In genomic region chr12:73889571-73889970, GRCm38 (mm10) we compare ENCODE assay signal across 22 mouse cellular contexts. TPM values are rescaled to one million over a fixed set of nuclear protein-coding genes. Genes with fewer than 3 reads are reported as not detected.
A peak's percentile ranks its signal among the peaks of the same experiment; 100 is the strongest.
DNase-seq lines count a peak whose midpoint lies in the region; ATAC-seq and TF ChIP-seq lines count a peak whose summit lies in the region.
"Had no signal": no experiment of that assay in that cellular context is flagged by ENCODE, and none has a peak within 500 bp of the region (broad histone marks: within the 10 kb centered on the region; RNA-seq: fewer than 3 reads in every experiment).

No protein-coding gene starts in this region.

- dilution Hi-C loops in CH12.LX (cut with MboI; ENCODE audit: extremely low pct_ligation_motif_present, extremely low pct_unique_long_range_greater_than_20kb, low sequenced_read_pairs), result no loop called here

- in situ Hi-C loops in CH12.LX (cut with MboI; ENCODE audit: low pct_ligation_motif_present, low pct_unique_long_range_greater_than_20kb, low sequenced_read_pairs), result no loop called here

- no peak overlapping the region for H3K4me2 ChIP-seq in heart, embryonic 11.5 days
- H3K4me2 ChIP-seq in CH12.LX (ENCODE audit: insufficient read depth, low read depth, poor library complexity, severe bottlenecking), result no peak overlapping the region
- H3K4me2 ChIP-seq: embryonic facial prominence, embryonic 15.5 days; heart, embryonic 13.5 days; hindbrain, embryonic 15.5 days had no signal

- no peak for ATAC-seq in heart, embryonic 11.5 days (replicated peaks; ENCODE audit: insufficient number of reproducible peaks, low FRiP score, low TSS enrichment)
- ATAC-seq in megakaryocyte, adult 5-6 weeks (ENCODE audit: poor library complexity, severe bottlenecking), result peak; percentile 64
- ATAC-seq: forebrain, embryonic 14.5 days; inflammation-experienced regulatory T-cells, adult 6 months had no signal

- no peak for TF ChIP-seq POLR2A in CH12.LX (IDR thresholded peaks at IDR 0.05; ENCODE audit: low read depth, low read length)

- H3K27me3 ChIP-seq in heart, embryonic 11.5 days (ENCODE audit: control insufficient read depth, insufficient read depth, low read length), result no peaks in the 10 kb centered on the region
- no peaks in the 10 kb centered on the region for H3K27me3 ChIP-seq in CH12.LX (replicated peaks)
- H3K27me3 ChIP-seq: embryonic facial prominence, embryonic 15.5 days; heart, embryonic 13.5 days; hindbrain, embryonic 15.5 days had no signal

- TF ChIP-seq CTCF in CH12.LX (conservative IDR thresholded peaks at IDR 0.05 in 1 of 2, IDR thresholded peaks at IDR 0.05 in 1 of 2; ENCODE audit: low read depth in 2 of 2, low read length in 2 of 2), result no peak

- peak; percentile 53 for DNase-seq in heart, adult 11 months
- DNase-seq in spleen, postnatal 36 days (ENCODE audit: low spot score in 2 of 2), result peak; percentile 73 to 76
- DNase-seq in spleen, postnatal 4 days (ENCODE audit: low spot score in 2 of 2), result no peak
- DNase-seq in CH12.LX (ENCODE audit: extremely low read depth), result no peak
- no peak for DNase-seq in right cerebral cortex, postnatal 14 days
- DNase-seq: cerebellum, adult 11 months; cerebellum, adult 8-10 months; embryo, embryonic 11 days; gastrocnemius, postnatal 36 days; heart, postnatal 36 days had no signal

- no peak overlapping the region for H3K9ac ChIP-seq in heart, embryonic 11.5 days (ENCODE audit: low read depth, low read length)
- H3K9ac ChIP-seq in CH12.LX (ENCODE audit: insufficient read depth, low read depth), result no peak overlapping the region
- H3K9ac ChIP-seq: embryonic facial prominence, embryonic 15.5 days; heart, embryonic 13.5 days; hindbrain, embryonic 15.5 days had no signal

- no peaks in the 10 kb centered on the region for H3K79me2 ChIP-seq in CH12.LX (replicated peaks; ENCODE audit: control insufficient read depth, extremely low read depth, insufficient read depth, poor library complexity, severe bottlenecking)

- WGBS in heart, embryonic 11.5 days (ENCODE audit: insufficient replicate concordance), result 48% methylated on average over 1 of the region's 1 CpGs

- no peaks in the 10 kb centered on the region for H3K9me3 ChIP-seq in heart, embryonic 11.5 days (replicated peaks; ENCODE audit: control insufficient read depth, low read length)
- H3K9me3 ChIP-seq in CH12.LX (replicated peaks; ENCODE audit: low read length), result no peaks in the 10 kb centered on the region
- H3K9me3 ChIP-seq: embryonic facial prominence, embryonic 15.5 days; forebrain, embryonic 10.5 days; heart, embryonic 13.5 days; hindbrain, embryonic 15.5 days had no signal

- H3K4me1 ChIP-seq in heart, embryonic 11.5 days (ENCODE audit: control insufficient read depth, insufficient read depth, low read length), result peaks cover 5% of the 10 kb centered on the region; the same call in 1 of the 2 replicates
- peaks cover 5 to 16% of the 10 kb centered on the region in 2 experiments for H3K4me1 ChIP-seq in CH12.LX (ENCODE audit: control insufficient read depth in 1 of 2, insufficient read depth in 2 of 2)
- H3K4me1 ChIP-seq: embryonic facial prominence, embryonic 15.5 days had no signal

- H3K27ac ChIP-seq in heart, embryonic 11.5 days (ENCODE audit: low read depth, low read length), result no peak overlapping the region
- no peak overlapping the region for H3K27ac ChIP-seq in CH12.LX (ENCODE audit: insufficient read depth, low read depth)
- H3K27ac ChIP-seq: embryonic facial prominence, embryonic 15.5 days; forebrain, embryonic 10.5 days; heart, embryonic 13.5 days; hindbrain, embryonic 15.5 days had no signal

- H3K4me3 ChIP-seq in heart, embryonic 11.5 days (ENCODE audit: low read depth, low read length), result no peak overlapping the region
- no peak overlapping the region for H3K4me3 ChIP-seq in CH12.LX (replicated peaks in 1 of 3; ENCODE audit: low read depth in 2 of 3, low read length in 2 of 3, poor library complexity in 1 of 3)
- H3K4me3 ChIP-seq: embryonic facial prominence, embryonic 15.5 days; erythroblast, embryonic 14.5 days; forebrain, embryonic 10.5 days; heart, embryonic 13.5 days; hindbrain, embryonic 15.5 days had no signal

- no peak for TF ChIP-seq EP300 in CH12.LX (IDR thresholded peaks at IDR 0.05; ENCODE audit: low read length)

- no peak for TF ChIP-seq RAD21 in CH12.LX (IDR thresholded peaks at IDR 0.05; ENCODE audit: low read depth, low read length)

- H3K36me3 ChIP-seq in heart, embryonic 11.5 days (ENCODE audit: control insufficient read depth, insufficient read depth, low read length), result no peaks in the 10 kb centered on the region
- H3K36me3 ChIP-seq in CH12.LX (replicated peaks in 1 of 2; ENCODE audit: control insufficient read depth in 1 of 2, insufficient read depth in 1 of 2, low read length in 1 of 2), result no peaks in the 10 kb centered on the region
- H3K36me3 ChIP-seq: embryonic facial prominence, embryonic 15.5 days; forebrain, embryonic 10.5 days; heart, embryonic 13.5 days; hindbrain, embryonic 15.5 days had no signal

TF ChIP-seq in CH12.LX, 34 proteins besides CTCF, POLR2A, EP300 and RAD21:
- TF ChIP-seq NRF1 (IDR thresholded peaks at IDR 0.05; ENCODE audit: low read depth, low read length) (no peak), ZNF384 (IDR thresholded peaks at IDR 0.05; ENCODE audit: low read depth, low read length) (0 out of 2 replicates have a peak, but pooled peaks have one; percentile 4)

RNA-seq across cellular contexts. Expression of gene Hif1a, which starts 11.6 kb away (rescaled TPM):
- 182 and 206 TPM in 2 replicates for polyA plus RNA-seq in heart, embryonic 11.5 days (2014; fragmentation: Nextera tagmentation; extraction: Ambion mirVana)
- 18.8 and 21.9 TPM in 2 replicates for total RNA-seq in CH12.LX (2012; rRNA removed)
- 50.1 and 52.4 TPM in 2 replicates for total RNA-seq in CH12.LX (2014; rRNA removed)
- 26.2 and 30.3 TPM in 2 replicates for polyA plus RNA-seq in CH12.LX (2012; ENCODE audit: insufficient read length, low read depth)
- total RNA-seq in megakaryocyte, adult 5-6 weeks (2015), result 68.4 and 70.9 TPM in 2 replicates
- total RNA-seq in megakaryocyte, adult 5-6 weeks (2017), result 85.4 and 89.4 TPM in 2 replicates

RNA-seq across cellular contexts. Expression of gene Gm49321, which starts 47.9 kb away (rescaled TPM):
- 12.0 and 14.1 TPM in 2 replicates for polyA plus RNA-seq in heart, embryonic 11.5 days (2014; fragmentation: Nextera tagmentation; extraction: Ambion mirVana)
- total RNA-seq in CH12.LX (2012; rRNA removed), result 1.2 TPM in 1 of 2 replicates, not detected in the other
- total RNA-seq in CH12.LX (2014; rRNA removed), result not detected in 2 replicates
- 3.0 TPM in 1 of 2 replicates, not detected in the other for polyA plus RNA-seq in CH12.LX (2012; ENCODE audit: insufficient read length, low read depth)
- 1.2 and 3.2 TPM in 2 replicates for total RNA-seq in megakaryocyte, adult 5-6 weeks (2015)
- total RNA-seq in megakaryocyte, adult 5-6 weeks (2017), result not detected in 2 replicates
- total RNA-seq: common myeloid progenitor, adult 5-6 weeks had no signal
- polyA plus RNA-seq: adrenal gland, adult 2 months; brain, embryonic 14.5 days; erythroblast, embryonic 14.5 days had no signal

Comparison
In these comparisons a context has a peak if more than half of its experiments do, and no peak if none do; other contexts are left out.
1. DNase-seq: peak in heart, adult 11 months (single experiment) and spleen, postnatal 36 days (2 of 2); none in spleen, postnatal 4 days (0 of 2), CH12.LX (single experiment) and right cerebral cortex, postnatal 14 days (single experiment).